Mouse (Mus musculus): Measurements from ENCODE around the gene Cldnd1. TPM values are rescaled to one million over a fixed set of nuclear protein-coding genes. Genes with fewer than 3 reads are reported as not detected.

Cldnd1 gene
- polyA plus RNA-seq, 1 experiment from 2014 or later, result 125 TPM

GRCm38 (mm10) chr16:58690322-58690732, 37.4 kb upstream of the Cldnd1 start:
- 87% methylated on average over 5 of the region's 5 CpGs for WGBS
- Histone ChIP-seq H3K36me3 (ENCODE audit: control insufficient read depth, insufficient read depth, low read length) (no peaks in the 10 kb centered on the region), H3K9ac (ENCODE audit: low read length) (no peak overlapping the region), H3K9me3 (ENCODE audit: control insufficient read depth, low read length) (no peaks in the 10 kb centered on the region), H3K27ac (ENCODE audit: low read depth, low read length) (no peak overlapping the region), H3K4me2 (no peak overlapping the region), H3K27me3 (ENCODE audit: control insufficient read depth, insufficient read depth, low read length) (no peaks in the 10 kb centered on the region), H3K4me3 (ENCODE audit: low read depth, low read length) (no peak overlapping the region), H3K4me1 (ENCODE audit: control insufficient read depth, insufficient read depth, low read length) (no peaks in the 10 kb centered on the region)
- ATAC-seq (ENCODE audit: low FRiP score), result no peak
- DNase-seq (ENCODE audit: low spot score, missing footprints), result no peak

GRCm38 (mm10) chr16:58694091-58694490, 33.6 kb upstream of the Cldnd1 start:
- DNase-seq (ENCODE audit: low spot score, missing footprints) (no peak), ATAC-seq (ENCODE audit: low FRiP score) (no peak)
- Histone ChIP-seq H3K9ac (ENCODE audit: low read length) (no peak overlapping the region), H3K27ac (ENCODE audit: low read depth, low read length) (no peak overlapping the region), H3K4me3 (ENCODE audit: low read depth, low read length) (no peak overlapping the region), H3K4me1 (ENCODE audit: control insufficient read depth, insufficient read depth, low read length) (no peaks in the 10 kb centered on the region), H3K4me2 (no peak overlapping the region), H3K36me3 (ENCODE audit: control insufficient read depth, insufficient read depth, low read length) (no peaks in the 10 kb centered on the region), H3K9me3 (ENCODE audit: control insufficient read depth, low read length) (no peaks in the 10 kb centered on the region), H3K27me3 (ENCODE audit: control insufficient read depth, insufficient read depth, low read length) (no peaks in the 10 kb centered on the region)
- WGBS, result 89% methylated on average over 5 of the region's 5 CpGs

- ATAC-seq (ENCODE audit: low FRiP score) (no peak), DNase-seq (ENCODE audit: low spot score, missing footprints) (no peak)
- Histone ChIP-seq H3K36me3 (ENCODE audit: control insufficient read depth, insufficient read depth, low read length) (no peaks in the 10 kb centered on the region), H3K27ac (ENCODE audit: low read depth, low read length) (no peak overlapping the region), H3K9me3 (ENCODE audit: control insufficient read depth, low read length) (no peaks in the 10 kb centered on the region), H3K4me2 (no peak overlapping the region), H3K4me3 (ENCODE audit: low read depth, low read length) (no peak overlapping the region), H3K9ac (ENCODE audit: low read length) (no peak overlapping the region), H3K4me1 (ENCODE audit: control insufficient read depth, insufficient read depth, low read length) (no peaks in the 10 kb centered on the region), H3K27me3 (ENCODE audit: control insufficient read depth, insufficient read depth, low read length) (no peaks in the 10 kb centered on the region)
- WGBS, result 90% methylated on average over 3 of the region's 3 CpGs
Observed at GRCm38 (mm10) chr16:58696796-58697195, 30.9 kb upstream of the Cldnd1 start.

DNA sequence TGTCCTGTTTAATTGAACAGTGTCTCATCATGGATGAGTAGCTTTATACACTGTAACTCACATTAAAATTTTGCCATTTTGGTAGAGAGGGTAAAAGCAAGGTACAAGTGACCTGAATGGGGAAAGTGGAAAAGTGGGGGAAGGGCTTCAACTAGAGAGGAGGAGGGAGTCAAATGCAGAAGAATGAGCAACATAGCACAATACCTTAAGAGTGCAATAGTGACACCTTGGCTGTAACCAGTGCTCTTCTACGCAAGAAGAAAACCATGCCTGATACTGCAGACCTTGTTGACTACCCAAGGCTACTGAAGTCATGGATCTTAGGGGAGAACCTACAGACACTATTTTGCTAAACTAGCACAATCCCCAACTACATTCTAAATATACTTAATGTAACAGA, 30.4 kb upstream of the Cldnd1 start:
- Histone ChIP-seq H3K27ac (ENCODE audit: low read depth, low read length) (no peak overlapping the region), H3K27me3 (ENCODE audit: control insufficient read depth, insufficient read depth, low read length) (no peaks in the 10 kb centered on the region), H3K9me3 (ENCODE audit: control insufficient read depth, low read length) (no peaks in the 10 kb centered on the region), H3K9ac (ENCODE audit: low read length) (no peak overlapping the region), H3K4me1 (ENCODE audit: control insufficient read depth, insufficient read depth, low read length) (no peaks in the 10 kb centered on the region), H3K36me3 (ENCODE audit: control insufficient read depth, insufficient read depth, low read length) (no peaks in the 10 kb centered on the region), H3K4me2 (no peak overlapping the region), H3K4me3 (ENCODE audit: low read depth, low read length) (no peak overlapping the region)
- WGBS, result 100% methylated on average over 1 of the region's 1 CpGs
- no peak for DNase-seq (ENCODE audit: low spot score, missing footprints)
- ATAC-seq (ENCODE audit: low FRiP score), result no peak

DNA sequence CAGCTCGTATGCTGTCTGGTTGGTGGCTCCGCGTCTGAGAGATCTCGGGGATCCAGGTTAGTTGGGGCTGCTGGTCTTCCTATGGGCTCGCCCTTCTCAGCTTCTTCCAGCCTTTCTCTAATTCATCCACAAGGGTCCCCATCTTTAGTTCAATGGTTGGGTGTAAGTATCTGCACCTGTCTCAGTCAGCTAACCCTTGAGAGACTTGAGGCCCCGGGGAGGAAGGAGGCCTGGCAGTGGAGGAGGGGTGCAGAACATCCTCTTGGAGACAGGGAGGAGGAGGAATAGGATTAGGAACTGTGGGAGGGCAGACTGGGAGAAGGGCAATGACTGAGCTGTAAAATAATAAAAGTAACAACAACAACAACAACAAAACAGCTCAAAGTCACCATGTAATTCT, 27.5 kb upstream of the Cldnd1 start:
- Histone ChIP-seq H3K9ac (ENCODE audit: low read length) (no peak overlapping the region), H3K9me3 (ENCODE audit: control insufficient read depth, low read length) (no peaks in the 10 kb centered on the region), H3K27me3 (ENCODE audit: control insufficient read depth, insufficient read depth, low read length) (no peaks in the 10 kb centered on the region), H3K4me1 (ENCODE audit: control insufficient read depth, insufficient read depth, low read length) (no peaks in the 10 kb centered on the region), H3K27ac (ENCODE audit: low read depth, low read length) (no peak overlapping the region), H3K4me2 (no peak overlapping the region), H3K36me3 (ENCODE audit: control insufficient read depth, insufficient read depth, low read length) (no peaks in the 10 kb centered on the region), H3K4me3 (ENCODE audit: low read depth, low read length) (no peak overlapping the region)
- DNase-seq (ENCODE audit: low spot score, missing footprints) (no peak), ATAC-seq (ENCODE audit: low FRiP score) (no peak)
- 86% methylated on average over 6 of the region's 6 CpGs for WGBS

DNA sequence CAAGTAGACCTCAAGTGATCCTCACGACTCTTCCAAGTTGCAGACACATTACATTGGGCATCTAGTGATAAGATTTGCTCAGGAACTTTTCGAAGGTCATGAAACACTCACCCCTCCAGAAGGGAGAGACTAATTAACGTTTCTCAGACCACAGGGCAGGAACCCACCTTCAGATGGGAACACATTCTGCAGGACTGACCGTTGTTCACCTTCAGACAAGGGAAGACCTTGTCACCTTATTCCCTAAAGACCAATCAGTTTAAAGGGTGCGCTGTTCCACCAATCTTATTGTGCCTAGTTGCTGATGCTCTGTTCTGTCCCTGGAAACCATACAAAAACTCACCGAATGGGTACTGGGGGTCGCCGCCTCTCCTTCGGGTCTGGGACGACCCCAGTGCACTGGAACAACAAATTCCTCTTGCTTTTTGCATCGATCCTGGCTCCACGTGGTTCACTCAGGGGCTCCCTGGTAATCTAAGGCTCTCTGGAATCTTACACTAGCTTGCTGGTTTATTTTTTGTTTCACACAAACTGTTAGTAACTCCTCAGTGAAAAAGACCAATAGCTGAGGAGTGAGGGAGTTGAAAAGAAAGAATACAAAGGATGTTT, 26.8 kb upstream of the Cldnd1 start:
- Histone ChIP-seq H3K27me3 (ENCODE audit: control insufficient read depth, insufficient read depth, low read length) (no peaks in the 10 kb centered on the region), H3K4me3 (ENCODE audit: low read depth, low read length) (no peak overlapping the region), H3K4me1 (ENCODE audit: control insufficient read depth, insufficient read depth, low read length) (no peaks in the 10 kb centered on the region), H3K9ac (ENCODE audit: low read length) (no peak overlapping the region), H3K9me3 (ENCODE audit: control insufficient read depth, low read length) (no peaks in the 10 kb centered on the region), H3K4me2 (no peak overlapping the region), H3K36me3 (ENCODE audit: control insufficient read depth, insufficient read depth, low read length) (no peaks in the 10 kb centered on the region), H3K27ac (ENCODE audit: low read depth, low read length) (no peak overlapping the region)
- DNase-seq (ENCODE audit: low spot score, missing footprints) (no peak), ATAC-seq (ENCODE audit: low FRiP score) (no peak)
- WGBS, result 91% methylated on average over 12 of the region's 12 CpGs

DNA sequence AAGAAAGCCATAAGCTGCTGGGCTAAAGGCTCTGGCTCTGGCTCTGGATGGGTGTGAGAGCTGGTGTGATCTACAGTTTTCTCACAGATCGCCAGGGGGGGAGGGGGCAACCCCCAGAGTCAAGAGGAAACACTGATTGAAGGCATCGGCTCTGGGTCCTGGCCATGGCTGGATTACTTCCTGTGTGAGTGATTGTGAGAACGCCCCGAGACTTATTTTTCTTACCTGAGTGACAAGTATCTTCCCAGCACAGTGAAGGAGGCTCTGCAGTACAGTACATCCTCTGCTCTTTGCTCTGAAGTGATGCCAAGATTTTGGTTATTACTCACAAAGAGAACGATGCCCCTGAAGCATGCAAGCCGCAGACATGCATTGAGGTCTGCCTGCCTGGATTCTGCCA, 25.9 kb upstream of the Cldnd1 start:
- H3K9ac ChIP-seq (ENCODE audit: low read length), result no peak overlapping the region
- no peak for DNase-seq (ENCODE audit: low spot score, missing footprints)
- no peak overlapping the region for H3K4me2 ChIP-seq
- H3K4me1 ChIP-seq (ENCODE audit: control insufficient read depth, insufficient read depth, low read length), result no peaks in the 10 kb centered on the region
- H3K9me3 ChIP-seq (ENCODE audit: control insufficient read depth, low read length), result no peaks in the 10 kb centered on the region
- H3K36me3 ChIP-seq (ENCODE audit: control insufficient read depth, insufficient read depth, low read length), result no peaks in the 10 kb centered on the region
- no peak overlapping the region for H3K4me3 ChIP-seq (ENCODE audit: low read depth, low read length)
- no peak overlapping the region for H3K27ac ChIP-seq (ENCODE audit: low read depth, low read length)
- H3K27me3 ChIP-seq (ENCODE audit: control insufficient read depth, insufficient read depth, low read length), result no peaks in the 10 kb centered on the region
- ATAC-seq (ENCODE audit: low FRiP score), result no peak
- 78% methylated on average over 6 of the region's 6 CpGs for WGBS

DNA sequence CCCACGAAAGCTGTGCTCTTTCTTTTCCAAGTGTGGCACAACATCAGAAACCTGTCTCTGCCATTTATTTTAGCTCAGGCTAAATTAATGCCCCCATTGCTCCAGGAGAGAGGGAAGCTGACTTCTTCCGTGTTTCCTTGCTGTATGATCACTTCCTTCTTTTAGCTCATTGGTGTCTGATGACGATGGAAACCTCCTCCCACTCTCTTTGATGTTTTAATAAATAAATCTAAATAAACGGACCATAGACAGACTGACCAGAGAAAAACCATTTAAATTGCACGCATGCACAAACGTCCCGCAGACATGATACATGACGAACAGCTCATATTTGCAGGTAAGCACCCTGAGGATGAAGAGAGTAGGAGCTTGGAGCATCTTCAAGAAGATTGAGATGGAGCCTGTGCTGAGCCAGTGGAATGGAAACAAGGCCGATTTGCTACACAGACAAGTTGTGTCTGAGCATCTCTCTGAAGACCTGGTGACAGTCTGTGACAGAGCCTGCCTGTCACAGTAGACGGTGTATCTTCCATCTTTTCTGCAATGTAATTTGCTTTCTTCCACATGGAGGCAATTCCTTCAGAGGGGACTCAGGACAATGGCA, 25.3 kb upstream of the Cldnd1 start:
- Histone ChIP-seq H3K4me1 (ENCODE audit: control insufficient read depth, insufficient read depth, low read length) (no peaks in the 10 kb centered on the region), H3K36me3 (ENCODE audit: control insufficient read depth, insufficient read depth, low read length) (no peaks in the 10 kb centered on the region), H3K9me3 (ENCODE audit: control insufficient read depth, low read length) (no peaks in the 10 kb centered on the region), H3K27ac (ENCODE audit: low read depth, low read length) (no peak overlapping the region), H3K27me3 (ENCODE audit: control insufficient read depth, insufficient read depth, low read length) (no peaks in the 10 kb centered on the region), H3K4me2 (no peak overlapping the region), H3K9ac (ENCODE audit: low read length) (no peak overlapping the region), H3K4me3 (ENCODE audit: low read depth, low read length) (no peak overlapping the region)
- ATAC-seq (ENCODE audit: low FRiP score) (no peak), DNase-seq (ENCODE audit: low spot score, missing footprints) (no peak)
- WGBS, result 89% methylated on average over 10 of the region's 10 CpGs

- no peak overlapping the region for H3K4me3 ChIP-seq (ENCODE audit: low read depth, low read length)
- no peak for DNase-seq (ENCODE audit: low spot score, missing footprints)
- no peaks in the 10 kb centered on the region for H3K4me1 ChIP-seq (ENCODE audit: control insufficient read depth, insufficient read depth, low read length)
- 61% methylated on average over 10 of the region's 10 CpGs for WGBS
- no peak for ATAC-seq (ENCODE audit: low FRiP score)
- H3K27ac ChIP-seq (ENCODE audit: low read depth, low read length), result no peak overlapping the region
- no peaks in the 10 kb centered on the region for H3K27me3 ChIP-seq (ENCODE audit: control insufficient read depth, insufficient read depth, low read length)
- no peak overlapping the region for H3K4me2 ChIP-seq
- H3K36me3 ChIP-seq (ENCODE audit: control insufficient read depth, insufficient read depth, low read length), result no peaks in the 10 kb centered on the region
- no peaks in the 10 kb centered on the region for H3K9me3 ChIP-seq (ENCODE audit: control insufficient read depth, low read length)
- H3K9ac ChIP-seq (ENCODE audit: low read length), result no peak overlapping the region
Observed at GRCm38 (mm10) chr16:58703382-58704124, 24.2 kb upstream of the Cldnd1 start.
